Mouse (Mus musculus): ENCODE results near the gene Prkx. TPM values are rescaled to one million over a fixed set of nuclear protein-coding genes. Genes with fewer than 3 reads are reported as not detected.

Gene Prkx
- polyA plus RNA-seq (2012; rRNA removed; ENCODE audit: low replicate concordance) = 3.7 and 4.4 TPM in 2 replicates

DNA sequence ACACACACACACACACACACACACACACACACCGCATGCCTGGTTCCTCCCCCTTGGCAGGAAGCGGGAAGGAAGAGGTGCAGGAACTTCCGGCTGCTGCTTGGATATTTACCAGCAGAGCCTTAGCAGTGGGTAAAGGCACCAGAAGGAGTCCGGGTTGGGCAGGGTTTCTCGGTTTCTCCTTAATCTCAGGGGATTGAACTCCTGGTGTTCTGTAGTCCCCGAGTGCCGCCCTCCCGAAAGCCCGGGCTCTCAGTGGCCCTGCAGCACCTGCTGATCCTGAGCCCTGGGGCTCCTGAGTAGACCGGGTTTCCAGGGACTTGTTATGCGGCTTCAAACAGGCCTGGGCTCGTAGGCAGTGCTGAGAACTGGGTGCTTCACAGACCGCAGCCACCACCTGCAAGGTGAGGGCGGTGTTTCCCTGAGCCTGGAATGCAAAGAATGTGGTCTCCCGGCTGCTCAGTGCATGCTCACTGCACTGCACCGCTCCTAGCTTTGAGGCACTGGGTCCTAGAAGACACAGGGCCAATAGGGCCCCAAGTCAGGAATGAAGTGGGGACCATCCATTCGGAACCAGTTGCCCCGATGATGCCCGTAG lies at the start of gene Prkx:
Gene Prkx (minus strand): TSS at position 41 of the 598 bp plus-strand sequence.

Other genes with a start within 250 kb of the Prkx start
- not detected in 2 replicates for gene Pbsn, start 57.3 kb upstream of the Prkx start, polyA plus RNA-seq (2012; rRNA removed; ENCODE audit: low replicate concordance)
- gene Gm14744, start 68.5 kb upstream of the Prkx start, polyA plus RNA-seq (2012; rRNA removed; ENCODE audit: low replicate concordance) = not detected in 2 replicates
- not detected in 2 replicates for gene 5430402E10Rik, start 128.8 kb upstream of the Prkx start, polyA plus RNA-seq (2012; rRNA removed; ENCODE audit: low replicate concordance)